Mouse (Mus musculus) forebrain, embryonic 10.5 days (tissue): ENCODE data around the gene Prss8. TPM values are rescaled to one million over a fixed set of nuclear protein-coding genes. Genes with fewer than 3 reads are reported as not detected.

ENCODE experiments used
- DNase-seq: peaks from one replicate; pipeline ENCODE4 v3.0.0-alpha.2; 2017; ENCODE audit warnings: low spot score; ENCODE audit errors: extremely low spot score
- H3K27ac ChIP-seq: fragments of 300-500 bp; sonication (generic); 2 replicates; pipeline ENCODE4 v1.5.1; 2016; ENCODE audit warnings: mild to moderate bottlenecking
- H3K27me3 ChIP-seq: fragments of 300-500 bp; sonication (generic); 2 replicates; pipeline ENCODE4 v1.6.1; 2016; ENCODE audit warnings: mild to moderate bottlenecking; ENCODE audit not compliant: poor library complexity, severe bottlenecking
- H3K36me3 ChIP-seq: fragments of 300-500 bp; sonication (generic); replicated peaks from 2 replicates; pipeline ENCODE4 v1.6.1; 2016; ENCODE audit warnings: mild to moderate bottlenecking, moderate library complexity
- H3K4me1 ChIP-seq: fragments of 300-500 bp; sonication (generic); 2 replicates; pipeline ENCODE4 v1.6.1; 2016
- H3K4me3 ChIP-seq: fragments of 300-500 bp; sonication (generic); 2 replicates; pipeline ENCODE4 v1.5.1; 2016; ENCODE audit warnings: mild to moderate bottlenecking, moderate library complexity
- H3K9me3 ChIP-seq: fragments of 300-500 bp; sonication (generic); 2 replicates; pipeline ENCODE4 v1.6.1; 2016; ENCODE audit warnings: mild to moderate bottlenecking, moderate library complexity
- WGBS: fragments of 180-500 bp; shearing (Covaris S2); methylation state at CpG from one replicate; pipeline ENCODE4 v1.1.7; 2016; 5-methylcytosine and 5-hydroxymethylcytosine counted together
- polyA plus RNA-seq: library from polyadenylated mRNA; unstranded; fragments of >200 nt; fragmentation: Nextera tagmentation; extraction: Ambion mirVana; gene quantifications from 2 replicates; pipeline ENCODE4 v1.2.1, GENCODE M21; 2016

The Prss8 gene
- polyA plus RNA-seq, 1 experiment from 2014 or later, result 5.9 TPM

- no peak for DNase-seq
- 87% methylated on average over 5 of the region's 5 CpGs for WGBS
- no peak overlapping the region for H3K27ac ChIP-seq
- H3K9me3 ChIP-seq, result no peaks in the 10 kb centered on the region
- H3K27me3 ChIP-seq, result peaks cover 10% of the 10 kb centered on the region
- peaks cover 6% of the 10 kb centered on the region; the same call in 1 of the 2 replicates for H3K4me1 ChIP-seq
- H3K36me3 ChIP-seq, result peaks cover 85% of the 10 kb centered on the region
- H3K4me3 ChIP-seq, result no peak overlapping the region
Measured at GRCm38 (mm10) chr7:127923714-127924113, 6.2 kb downstream of the Prss8 start.

GRCm38 (mm10) chr7:127922451-127923275, 7.2 kb downstream of the Prss8 start:
- Histone ChIP-seq H3K27ac (no peak overlapping the region), H3K9me3 (no peaks in the 10 kb centered on the region), H3K4me3 (no peak overlapping the region), H3K27me3 (peaks cover under 1% of the 10 kb centered on the region; the same call in 1 of the 2 replicates), H3K36me3 (peaks cover 90% of the 10 kb centered on the region), H3K4me1 (peaks cover under 1% of the 10 kb centered on the region; the same call in 1 of the 2 replicates)
- no peak for DNase-seq
- WGBS, result 88% methylated on average over 6 of the region's 6 CpGs

GRCm38 (mm10) chr7:127921516-127921915, 8.4 kb downstream of the Prss8 start:
- no peak for DNase-seq

GRCm38 (mm10) chr7:127919290-127919689, 10.6 kb downstream of the Prss8 start:
- Histone ChIP-seq H3K27me3 (no peaks in the 10 kb centered on the region), H3K4me1 (no peaks in the 10 kb centered on the region), H3K4me3 (no peak overlapping the region), H3K27ac (no peak overlapping the region), H3K36me3 (peaks cover 92% of the 10 kb centered on the region), H3K9me3 (no peaks in the 10 kb centered on the region)
- DNase-seq, result no peak
- WGBS, result 83% methylated on average over 7 of the region's 7 CpGs

More at GRCm38 (mm10) chr7:127921516-127921915, 8.4 kb downstream of the Prss8 start:
- no peaks in the 10 kb centered on the region for H3K27me3 ChIP-seq
- H3K27ac ChIP-seq, result no peak overlapping the region
- no peaks in the 10 kb centered on the region for H3K9me3 ChIP-seq
- 68% methylated on average over 8 of the region's 8 CpGs for WGBS
- peaks cover 93% of the 10 kb centered on the region for H3K36me3 ChIP-seq
- no peak overlapping the region for H3K4me3 ChIP-seq
- no peaks in the 10 kb centered on the region; the same call in 1 of the 2 replicates for H3K4me1 ChIP-seq

GRCm38 (mm10) chr7:127918203-127918602, 11.7 kb downstream of the Prss8 start:
- Histone ChIP-seq H3K9me3 (no peaks in the 10 kb centered on the region), H3K4me3 (no peak overlapping the region), H3K27ac (no peak overlapping the region), H3K27me3 (no peaks in the 10 kb centered on the region), H3K4me1 (peaks cover 3% of the 10 kb centered on the region), H3K36me3 (peaks cover 83% of the 10 kb centered on the region)
- peak; percentile 39 for DNase-seq
- WGBS, result 60% methylated on average over 3 of the region's 3 CpGs

GRCm38 (mm10) chr7:127915293-127915692, 14.6 kb downstream of the Prss8 start:
- H3K4me3 ChIP-seq, result no peak overlapping the region
- WGBS, result 91% methylated on average over 12 of the region's 12 CpGs
- H3K4me1 ChIP-seq, result peaks cover 17% of the 10 kb centered on the region
- no peaks in the 10 kb centered on the region for H3K9me3 ChIP-seq
- no peak overlapping the region for H3K27ac ChIP-seq
- no peaks in the 10 kb centered on the region for H3K27me3 ChIP-seq
- H3K36me3 ChIP-seq, result peaks cover 55% of the 10 kb centered on the region
- DNase-seq, result no peak

GRCm38 (mm10) chr7:127912938-127913337, 17.0 kb downstream of the Prss8 start:
- Histone ChIP-seq H3K4me1 (peaks cover 17% of the 10 kb centered on the region), H3K4me3 (peak overlapping the region; percentile 98), H3K36me3 (peaks cover 57% of the 10 kb centered on the region), H3K27ac (peak overlapping the region; percentile 90), H3K9me3 (no peaks in the 10 kb centered on the region), H3K27me3 (no peaks in the 10 kb centered on the region)
- WGBS, result 36% methylated on average over 4 of the region's 4 CpGs
- no peak for DNase-seq

GRCm38 (mm10) chr7:127912190-127912871, 17.6 kb downstream of the Prss8 start, which contains the start of gene Kat8:
Kat8 (plus strand) TSS chr7:127912516.
- H3K36me3 ChIP-seq, result peaks cover 59% of the 10 kb centered on the region
- DNase-seq, result peak; percentile 94
- peak within 1 kb of the TSS; percentile 90 for H3K27ac ChIP-seq
- peaks cover 17% of the 10 kb centered on the region for H3K4me1 ChIP-seq
- WGBS, result 2% methylated on average over 40 of the region's 40 CpGs
- H3K4me3 ChIP-seq, result peak within 1 kb of the TSS; percentile 98
- no peaks in the 10 kb centered on the region for H3K9me3 ChIP-seq
- H3K27me3 ChIP-seq, result no peaks in the 10 kb centered on the region

- Histone ChIP-seq H3K27ac (no peak overlapping the region), H3K4me3 (no peak overlapping the region), H3K27me3 (no peaks in the 10 kb centered on the region), H3K4me1 (peaks cover 33% of the 10 kb centered on the region), H3K9me3 (no peaks in the 10 kb centered on the region), H3K36me3 (peaks cover 54% of the 10 kb centered on the region)
- 93% methylated on average over 4 of the region's 4 CpGs for WGBS
- DNase-seq, result no peak
Measured at GRCm38 (mm10) chr7:127908656-127909055, 21.2 kb downstream of the Prss8 start.

- Histone ChIP-seq H3K36me3 (peaks cover 54% of the 10 kb centered on the region), H3K9me3 (no peaks in the 10 kb centered on the region), H3K27me3 (no peaks in the 10 kb centered on the region), H3K27ac (no peak overlapping the region), H3K4me1 (peaks cover 27% of the 10 kb centered on the region), H3K4me3 (no peak overlapping the region)
- WGBS, result 93% methylated on average over 12 of the region's 12 CpGs
- no peak for DNase-seq
Measured at GRCm38 (mm10) chr7:127907939-127908338, 22.0 kb downstream of the Prss8 start.

GRCm38 (mm10) chr7:127903971-127904796, 25.7 kb downstream of the Prss8 start, which contains the start of gene Bckdk:
Bckdk (plus strand) TSS chr7:127904082.
- 9% methylated on average over 38 of the region's 38 CpGs for WGBS
- Histone ChIP-seq H3K9me3 (no peaks in the 10 kb centered on the region), H3K27ac (peak within 1 kb of the TSS; percentile 93), H3K36me3 (peaks cover 44% of the 10 kb centered on the region), H3K4me1 (peaks cover 15% of the 10 kb centered on the region), H3K4me3 (peak within 1 kb of the TSS; percentile 76), H3K27me3 (no peaks in the 10 kb centered on the region)
- peak; percentile 76 for DNase-seq

- H3K36me3 ChIP-seq, result peaks cover 20% of the 10 kb centered on the region
- H3K9me3 ChIP-seq, result no peaks in the 10 kb centered on the region
- peaks cover 15% of the 10 kb centered on the region for H3K4me1 ChIP-seq
- no peaks in the 10 kb centered on the region for H3K27me3 ChIP-seq
- DNase-seq, result no peak
- H3K4me3 ChIP-seq, result no peak overlapping the region
- H3K27ac ChIP-seq, result no peak overlapping the region
- WGBS, result 84% methylated on average over 2 of the region's 2 CpGs
Measured at GRCm38 (mm10) chr7:127901772-127902171, 28.1 kb downstream of the Prss8 start.
